Mouse (Mus musculus): ENCODE measurements around the gene Pcyt2.

The Pcyt2 gene

DNA sequence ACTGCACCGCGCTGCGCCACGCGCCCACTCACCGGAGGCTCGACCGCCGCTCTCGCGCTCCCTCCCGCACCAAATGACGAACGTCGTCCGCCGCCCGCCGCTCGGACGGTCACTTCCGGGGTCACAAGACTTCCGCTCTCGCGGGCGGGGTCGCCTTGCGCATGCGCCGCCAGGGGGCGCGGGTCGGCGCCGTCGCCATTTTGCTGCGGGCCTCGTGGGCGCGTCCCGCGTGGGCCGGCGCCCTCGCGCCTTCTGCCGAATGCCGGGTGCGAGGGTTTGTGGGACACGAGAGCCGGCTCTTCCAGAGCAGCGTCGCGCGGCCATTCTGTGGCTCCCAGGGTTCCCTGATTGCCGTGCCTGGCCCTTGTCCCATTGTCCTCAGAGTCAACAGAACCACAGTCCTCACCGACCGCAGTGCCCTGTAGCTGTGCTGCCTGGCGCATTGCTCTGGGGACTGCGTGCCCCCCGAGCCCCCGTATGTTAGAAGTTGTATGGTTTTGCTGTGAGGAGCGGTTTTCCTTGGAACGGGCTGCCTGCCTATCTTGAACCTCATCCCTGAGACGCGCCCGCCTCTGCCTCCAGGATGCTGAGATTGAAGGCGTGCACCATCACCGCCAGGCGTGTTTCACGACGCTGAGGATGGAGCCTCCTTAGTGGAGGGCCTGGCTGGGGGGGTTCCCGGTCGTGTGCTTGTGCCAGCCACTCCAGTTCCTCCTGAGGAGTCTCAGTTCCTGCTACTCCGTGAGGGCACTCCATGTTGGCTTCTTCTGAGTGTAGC lies 36.1 kb downstream of the Pcyt2 start, which contains the start of gene Arhgdia:
Arhgdia (minus strand) TSS at position 135 of the 778 bp plus-strand sequence.
- peak; percentile 63 for DNase-seq (ENCODE audit: low read depth, low spot score)

DNA sequence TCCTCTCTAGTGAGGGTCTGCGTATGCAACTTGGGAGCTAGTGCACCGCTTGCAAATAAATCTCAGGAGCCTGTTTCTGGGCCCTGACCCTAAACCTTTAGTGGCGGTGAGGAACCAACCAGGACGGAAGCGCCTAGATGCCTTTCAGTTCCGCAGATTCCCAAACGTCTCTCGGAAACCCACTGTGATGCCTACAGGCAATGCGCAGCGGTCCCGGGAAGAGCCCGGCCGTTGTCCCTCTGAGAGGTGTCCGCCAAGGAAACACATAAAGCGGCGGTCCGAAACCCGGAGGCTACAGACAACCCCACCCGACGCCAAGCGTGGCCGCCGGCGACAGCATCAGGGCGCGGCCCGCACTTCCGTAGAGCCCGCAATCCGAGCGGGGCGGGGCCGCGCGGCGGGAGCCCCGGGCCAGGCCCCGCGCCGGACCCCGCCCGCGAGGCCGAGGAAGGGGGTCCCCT lies 36.8 kb downstream of the Pcyt2 start:
- DNase-seq (ENCODE audit: low read depth, low spot score) = no peak

DNA sequence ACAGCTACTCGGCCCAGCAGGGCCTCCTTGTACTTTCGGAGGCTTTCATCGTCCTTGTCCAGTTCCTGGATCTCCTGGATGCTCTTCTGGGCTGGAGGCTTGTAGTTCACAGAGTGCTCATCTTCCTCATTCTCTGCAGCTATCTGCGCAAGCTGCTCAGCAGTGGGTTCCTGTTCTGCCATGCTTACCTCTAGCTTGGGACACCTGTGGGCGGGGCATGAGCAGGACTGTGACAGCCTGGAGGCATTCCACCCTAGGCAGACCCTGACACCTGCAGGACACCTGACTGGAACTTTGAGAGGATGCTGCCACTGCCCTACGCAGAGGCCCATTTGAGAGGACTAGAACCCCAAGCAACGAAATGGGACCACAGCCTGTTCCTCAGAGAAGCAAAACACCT lies 37.5 kb downstream of the Pcyt2 start:
- DNase-seq (ENCODE audit: low read depth, low spot score) = no peak

DNA sequence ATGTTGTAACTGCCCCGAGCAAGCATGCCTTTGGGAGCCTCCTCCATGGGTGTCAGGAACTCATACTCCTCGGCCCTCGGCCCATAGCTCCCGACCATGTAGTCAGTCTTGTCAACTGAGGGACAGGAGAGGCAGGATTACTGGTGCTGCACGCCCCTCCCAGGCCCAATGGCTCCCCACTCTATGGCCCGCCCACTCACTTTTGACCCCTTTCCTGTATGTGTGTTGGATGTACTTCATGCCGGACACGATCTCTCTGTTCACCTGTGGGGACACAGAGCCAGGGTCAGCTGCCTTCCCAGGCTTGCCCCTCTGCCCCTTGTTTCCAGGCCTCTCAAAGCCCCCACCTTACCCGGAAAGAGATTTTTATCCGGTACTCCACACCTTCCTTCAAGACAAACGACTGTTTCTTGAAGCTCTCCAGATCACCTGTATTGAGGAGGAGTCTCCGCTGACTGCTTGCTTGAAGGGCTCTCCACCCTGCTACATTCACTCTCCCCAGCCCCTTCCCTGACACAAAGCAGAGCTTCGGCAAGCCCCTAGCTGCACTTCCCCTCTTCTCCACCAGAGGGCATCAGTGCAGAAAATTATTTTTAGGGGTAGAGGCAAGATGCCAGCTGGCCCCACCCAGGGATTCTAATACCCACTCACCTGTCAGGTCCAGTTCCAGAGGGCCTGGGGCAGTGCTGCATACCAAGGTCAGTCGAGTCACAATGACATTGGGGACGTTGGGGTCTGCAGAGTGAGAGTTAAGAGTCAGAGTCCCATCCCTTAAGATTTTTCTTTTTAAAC lies 38.2 kb downstream of the Pcyt2 start:
- peak; percentile 68 for DNase-seq (ENCODE audit: low read depth, low spot score)

DNA sequence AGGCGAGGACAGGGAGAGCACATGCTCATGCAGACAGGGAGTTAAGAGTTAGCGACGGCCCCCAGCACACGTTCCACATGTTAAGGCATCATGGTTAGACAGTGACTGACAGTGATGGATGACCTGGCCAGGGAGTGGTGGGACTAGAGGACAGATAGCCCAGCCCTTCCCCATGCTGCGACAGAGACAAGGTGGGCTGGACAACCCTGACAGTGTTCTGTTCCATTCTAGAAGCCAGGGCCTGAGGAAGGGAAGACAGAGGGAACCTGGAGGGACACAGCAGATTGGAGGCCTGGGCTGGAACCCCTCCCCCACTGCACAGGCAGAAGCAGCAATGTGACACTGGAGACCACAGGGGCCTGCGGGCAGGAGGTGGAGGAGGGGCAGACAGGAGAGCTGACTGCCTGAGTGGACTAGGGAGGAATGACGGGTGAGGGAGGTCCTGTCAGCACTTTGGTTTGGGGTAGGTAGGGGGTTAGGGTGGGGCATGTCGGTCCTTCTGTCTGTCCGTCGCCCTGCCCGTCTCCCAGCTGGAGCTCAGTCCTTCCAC lies 39.0 kb downstream of the Pcyt2 start:
- no peak for DNase-seq (ENCODE audit: low read depth, low spot score)

DNA sequence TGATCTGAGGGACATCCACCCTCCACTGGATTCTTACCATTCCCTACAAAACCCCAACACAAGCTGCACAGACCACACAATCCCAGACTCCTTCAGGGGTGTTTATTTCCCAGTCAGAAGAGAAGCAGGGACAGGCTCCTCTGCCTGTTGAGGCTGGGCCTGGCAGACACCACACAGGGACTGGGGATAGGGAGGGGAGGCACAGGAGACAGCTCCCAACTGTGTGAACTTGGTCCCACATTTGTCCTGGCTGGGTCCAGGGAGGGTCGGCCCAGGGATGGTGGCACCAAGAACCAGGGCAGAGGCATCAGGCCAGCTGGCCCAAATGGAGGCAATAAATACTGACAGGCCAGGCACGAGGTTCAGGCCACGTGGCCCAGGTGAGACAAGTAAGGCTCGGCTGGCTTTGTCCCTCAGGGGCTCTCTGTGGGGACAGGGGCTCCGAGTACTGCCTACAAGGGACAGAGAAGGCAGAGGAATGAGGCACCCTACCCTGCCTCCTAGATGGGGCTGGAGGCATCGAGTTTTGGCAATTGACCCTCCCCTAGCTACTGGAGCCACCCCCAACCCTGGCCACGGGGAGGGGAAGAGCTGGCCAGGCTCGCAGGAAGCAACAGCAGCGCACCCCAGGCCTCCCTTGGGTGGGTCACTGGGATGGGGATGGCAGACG lies 39.6 kb downstream of the Pcyt2 start:
- no peak for DNase-seq (ENCODE audit: low read depth, low spot score)

DNA sequence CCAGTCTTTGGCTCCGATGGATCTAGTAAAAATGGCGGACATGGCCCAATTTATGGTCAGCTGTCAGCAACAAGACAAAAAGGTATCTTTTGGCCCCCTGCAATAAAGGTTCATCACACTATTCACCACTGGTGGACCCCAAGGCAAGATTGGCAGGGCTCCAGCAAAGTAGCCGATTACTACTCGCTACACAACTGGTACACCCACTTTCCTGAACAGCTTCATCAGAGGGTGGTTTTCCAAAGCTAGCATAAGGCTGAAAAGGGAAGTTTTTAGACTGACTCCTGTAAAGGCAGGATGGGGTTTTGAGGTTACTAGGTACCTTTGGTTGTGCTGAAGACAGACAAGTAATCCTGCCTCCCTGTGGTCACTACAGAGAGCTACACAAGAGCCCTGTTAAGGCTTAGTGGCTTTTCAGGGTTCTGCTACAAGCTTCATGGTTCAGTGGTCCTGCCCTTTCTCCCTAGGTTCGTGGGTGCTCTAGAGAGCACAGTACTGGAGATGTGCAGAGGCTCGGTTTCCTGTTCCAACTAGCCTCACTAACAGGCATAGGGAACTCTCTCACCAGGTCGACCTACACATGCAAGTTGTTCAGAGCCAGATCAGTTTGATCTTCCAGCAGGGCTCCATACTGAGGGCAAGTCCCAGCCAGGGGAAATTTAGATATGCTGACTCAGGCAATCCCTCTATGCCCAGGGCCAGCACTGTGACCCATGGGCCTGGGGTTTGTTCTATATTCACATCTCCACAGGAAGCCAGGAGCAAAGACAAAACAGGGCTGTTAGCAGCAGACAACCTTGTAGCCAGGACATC lies 40.3 kb downstream of the Pcyt2 start:
- no peak for DNase-seq (ENCODE audit: low read depth, low spot score)

DNA sequence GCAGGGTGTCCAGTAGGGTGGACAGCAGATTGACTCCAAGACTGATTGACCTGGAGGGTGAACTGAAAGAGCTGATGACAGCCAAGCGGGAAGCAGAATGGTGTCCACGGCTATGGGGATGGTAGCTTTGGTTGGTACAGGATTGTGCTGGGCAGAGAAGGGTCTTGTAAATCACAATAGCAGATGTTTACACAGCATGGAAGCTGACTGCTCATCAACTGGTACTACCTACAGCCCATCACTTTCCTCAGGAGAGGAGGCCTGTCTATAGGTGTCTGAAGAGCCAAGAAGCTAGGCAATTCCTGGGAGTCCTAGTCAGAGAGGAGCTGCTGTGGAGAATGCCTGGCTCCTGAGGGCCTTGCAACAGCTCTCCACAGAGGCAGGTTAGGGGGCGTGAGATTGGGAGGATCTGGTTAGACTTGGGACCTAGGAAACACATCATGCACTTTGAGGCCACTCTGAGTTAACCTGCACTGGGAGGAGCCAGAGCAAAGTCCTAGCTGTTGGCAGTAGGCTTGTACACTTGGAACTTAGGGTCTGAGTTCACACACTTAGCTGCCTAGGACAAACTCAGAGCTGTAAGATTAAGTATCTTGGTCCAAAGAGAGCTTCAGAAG lies 41.3 kb downstream of the Pcyt2 start:
- DNase-seq (ENCODE audit: low read depth, low spot score) = no peak

DNA sequence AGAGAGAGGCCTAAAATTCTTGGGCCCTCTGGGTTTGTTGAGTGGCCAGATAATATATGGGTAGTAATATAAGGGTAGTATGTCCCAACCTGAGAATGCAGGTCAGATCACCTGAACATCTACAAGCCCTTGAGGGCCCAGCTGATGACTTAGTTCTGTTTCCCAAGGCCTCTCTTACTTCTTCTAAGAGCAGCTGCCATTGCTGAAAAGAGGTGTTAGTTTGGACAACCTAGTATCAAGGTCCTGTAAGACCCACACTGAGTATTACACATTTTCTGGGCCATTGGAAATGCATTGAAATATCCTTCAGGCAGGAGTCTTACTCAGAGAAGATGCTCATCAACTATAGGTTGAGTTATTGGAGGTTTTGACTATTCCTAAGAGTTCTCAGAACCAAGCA lies 41.8 kb downstream of the Pcyt2 start:
- no peak for DNase-seq (ENCODE audit: low read depth, low spot score)

DNA sequence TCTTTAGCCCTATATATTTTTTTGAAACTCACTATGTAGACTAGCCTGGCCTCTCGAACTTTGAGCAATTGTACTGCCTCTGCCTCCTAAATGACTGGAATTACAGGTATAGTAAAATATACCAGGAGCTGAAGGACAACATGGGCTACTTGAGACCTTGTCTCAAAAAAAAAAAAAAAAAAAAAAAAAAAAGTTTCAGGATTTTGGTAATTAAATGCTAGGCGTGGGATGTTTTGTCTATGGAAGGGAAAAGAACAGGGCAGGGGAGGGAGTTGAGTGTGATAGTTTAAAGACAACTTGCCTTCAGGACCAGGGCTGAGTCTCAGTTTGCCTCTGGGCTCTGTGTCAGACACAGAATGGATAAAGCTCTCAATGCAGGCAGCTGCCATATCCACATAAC lies 42.7 kb downstream of the Pcyt2 start:
- DNase-seq (ENCODE audit: low read depth, low spot score) = no peak

DNA sequence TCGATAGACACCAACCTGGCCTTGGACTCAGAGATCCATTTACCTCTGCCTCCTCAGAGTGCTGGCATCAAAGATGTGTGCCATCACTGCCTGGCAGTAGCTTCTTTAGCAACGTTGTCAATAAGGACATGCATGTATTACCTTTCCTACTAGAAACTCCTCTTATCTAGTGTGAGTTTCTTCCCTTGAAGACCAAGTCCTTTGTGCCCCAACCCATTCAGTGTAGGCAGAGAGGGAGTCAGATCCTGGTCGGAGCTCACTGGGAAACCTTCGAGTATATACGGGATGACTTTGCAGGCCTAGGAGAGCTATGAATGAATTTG lies 43.5 kb downstream of the Pcyt2 start:
- no peak for DNase-seq (ENCODE audit: low read depth, low spot score)

DNA sequence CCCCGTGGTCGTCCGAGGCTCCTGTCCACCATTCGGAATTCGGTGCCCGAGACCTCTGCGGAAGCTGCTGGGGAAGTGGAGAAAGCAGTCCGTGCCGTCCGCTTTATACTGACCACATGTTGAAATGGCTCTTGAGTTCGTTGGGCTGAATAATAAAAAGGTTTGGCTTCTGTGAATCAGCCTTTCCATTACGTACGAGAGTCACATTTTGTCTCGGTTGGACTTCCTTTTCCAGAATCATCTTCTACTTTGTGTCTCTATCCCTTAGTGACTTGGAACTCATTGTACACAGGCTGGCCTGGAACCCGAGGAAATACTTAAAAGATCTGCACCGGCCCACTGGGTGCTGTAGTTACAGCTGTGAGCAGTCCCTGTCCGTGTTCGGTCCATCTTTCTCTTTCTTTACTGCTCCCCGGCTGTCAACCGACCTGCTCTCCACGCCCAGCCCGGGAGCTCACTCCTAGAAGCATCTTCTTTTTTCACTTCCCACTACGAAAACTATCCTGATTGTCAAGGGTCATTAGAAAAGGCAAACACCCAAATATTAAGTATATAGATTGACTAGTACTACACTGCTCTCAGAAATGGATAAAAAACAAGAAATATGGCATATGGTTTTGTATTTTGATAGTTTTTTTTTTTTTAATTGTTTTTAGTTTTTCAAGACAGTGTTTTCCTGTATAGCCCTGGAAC lies 44.0 kb downstream of the Pcyt2 start:
- DNase-seq (ENCODE audit: low read depth, low spot score) = no peak

DNA sequence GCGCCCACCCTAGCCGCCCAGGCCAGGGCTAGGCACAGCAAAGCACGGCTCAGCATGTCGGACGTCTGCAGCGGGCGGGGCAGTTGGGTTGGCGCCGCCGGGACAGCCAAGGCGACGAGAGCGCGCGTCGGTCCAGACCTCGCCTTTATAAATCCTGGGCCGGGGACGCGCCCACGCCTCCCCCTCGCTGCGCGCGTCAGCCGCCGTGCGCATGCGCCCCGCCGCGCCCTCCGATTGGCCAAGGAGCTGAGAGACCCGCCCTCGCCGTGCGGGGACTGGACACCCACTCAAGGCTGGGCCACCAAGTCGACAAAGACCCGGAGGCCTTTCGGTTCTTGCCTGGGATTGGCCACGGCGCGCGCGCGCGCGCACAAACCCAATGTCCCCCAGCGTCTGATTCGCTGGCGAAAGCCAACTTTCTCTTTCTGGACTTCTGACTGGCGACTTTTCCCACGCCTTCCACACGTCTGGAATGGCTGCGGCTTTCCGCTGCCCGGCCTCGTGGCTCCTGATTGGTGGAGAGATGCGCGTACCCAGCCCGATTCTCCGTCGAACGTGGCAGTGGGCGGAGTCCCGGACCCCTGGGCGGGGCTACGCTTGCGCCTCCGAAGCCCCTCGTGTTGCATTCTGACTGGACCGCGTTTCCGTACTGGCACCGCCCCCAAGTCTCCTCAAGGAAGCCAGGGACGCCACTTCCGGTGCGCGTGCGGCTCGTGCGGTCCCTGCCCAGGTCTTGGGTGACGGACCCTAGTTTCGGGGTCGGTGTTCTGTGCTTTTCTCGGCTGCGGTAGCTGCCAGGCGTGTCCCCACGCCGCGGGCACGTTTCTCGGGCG lies 44.8 kb downstream of the Pcyt2 start, which contains the start of gene P4hb:
P4hb (minus strand) TSS at position 502 of the 833 bp plus-strand sequence.
- peak; percentile 94 for DNase-seq (ENCODE audit: low read depth, low spot score)

DNA sequence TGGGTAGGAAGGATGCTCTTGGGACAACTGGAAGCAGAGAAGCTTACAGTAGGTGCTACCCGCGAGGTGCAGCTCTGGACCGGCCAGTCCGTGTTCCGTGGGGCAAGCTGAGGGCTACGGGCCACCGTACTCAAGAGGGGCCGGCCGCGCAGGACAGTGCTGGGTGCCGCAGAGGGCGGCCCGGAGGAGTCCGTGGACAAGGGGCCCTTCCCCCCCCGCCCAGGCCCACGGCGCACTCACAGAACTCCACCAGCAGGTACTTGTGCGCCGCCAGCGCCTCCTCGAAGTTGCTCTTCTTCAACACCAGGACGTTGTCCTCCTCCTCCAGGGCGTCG lies 45.4 kb downstream of the Pcyt2 start:
- DNase-seq (ENCODE audit: low read depth, low spot score) = no peak

DNA sequence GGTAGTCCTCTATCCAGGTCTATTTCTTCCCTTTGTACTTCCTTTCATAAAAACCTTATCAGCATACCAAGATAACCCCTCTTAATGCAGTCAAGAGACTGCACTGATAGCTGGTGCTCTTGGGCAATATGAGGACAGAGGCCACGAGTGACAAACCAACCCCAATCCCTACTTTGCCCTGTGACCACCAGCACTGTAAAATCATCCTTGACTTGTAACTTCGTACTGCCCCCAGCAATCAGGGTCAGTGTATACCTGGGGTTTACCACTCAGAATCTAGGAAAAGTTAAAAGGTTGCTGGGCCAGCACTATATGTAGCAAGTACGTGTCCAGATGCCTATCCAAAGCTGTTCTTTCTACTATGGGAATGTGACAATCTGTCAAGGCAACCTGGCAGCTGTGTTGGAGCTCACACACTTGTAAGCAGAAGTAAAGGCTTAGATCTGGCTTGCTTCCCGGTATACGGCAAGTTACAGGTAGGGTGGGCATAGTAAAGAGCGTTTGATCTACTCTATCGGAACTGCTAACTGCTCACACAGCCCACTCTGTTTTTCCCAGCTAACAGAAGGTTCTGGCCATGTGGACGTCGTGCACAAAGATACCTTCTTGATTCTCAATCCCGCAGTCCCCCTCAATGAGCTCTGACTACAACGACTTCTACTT lies 45.9 kb downstream of the Pcyt2 start:
- DNase-seq (ENCODE audit: low read depth, low spot score) = no peak

DNA sequence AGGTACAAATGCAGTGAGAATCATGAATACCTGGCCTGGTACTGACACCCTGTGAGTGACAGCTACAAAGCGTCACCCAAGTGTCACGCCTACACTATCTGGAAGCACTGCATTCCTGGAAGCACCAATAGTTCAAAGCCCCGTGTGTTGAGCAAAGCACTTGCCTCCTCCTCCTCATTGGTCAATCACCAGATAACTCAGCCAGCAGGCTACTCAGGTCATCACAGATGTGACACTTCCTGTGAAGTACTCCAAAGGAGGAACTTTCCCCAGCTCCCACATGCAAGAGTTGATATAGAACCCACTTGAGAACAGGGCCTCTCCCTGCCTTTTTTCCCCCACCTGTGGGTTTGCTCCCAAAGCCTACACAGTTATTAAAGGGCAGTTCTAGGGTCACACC lies 46.6 kb downstream of the Pcyt2 start:
- DNase-seq (ENCODE audit: low read depth, low spot score) = no peak

DNA sequence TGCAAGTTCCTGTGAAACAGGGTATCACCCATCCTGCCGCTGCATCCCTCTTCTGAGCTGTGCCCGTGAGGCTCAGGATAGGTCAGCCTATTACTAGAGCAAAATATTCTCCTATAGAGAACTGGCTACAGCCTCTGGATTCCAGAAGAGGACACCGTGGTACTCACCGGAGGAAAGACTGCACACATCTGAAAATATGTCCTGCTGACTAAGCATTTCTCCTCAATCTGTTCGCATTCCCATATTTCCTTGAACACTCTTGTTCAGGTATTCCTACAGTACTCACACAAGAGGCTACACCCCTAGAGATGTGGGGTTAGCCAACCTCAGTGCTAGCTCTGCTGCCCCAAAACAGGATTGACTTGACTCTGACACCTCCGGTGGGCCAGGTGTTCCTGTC lies 49.4 kb downstream of the Pcyt2 start:
- no peak for DNase-seq (ENCODE audit: low read depth, low spot score)

DNA sequence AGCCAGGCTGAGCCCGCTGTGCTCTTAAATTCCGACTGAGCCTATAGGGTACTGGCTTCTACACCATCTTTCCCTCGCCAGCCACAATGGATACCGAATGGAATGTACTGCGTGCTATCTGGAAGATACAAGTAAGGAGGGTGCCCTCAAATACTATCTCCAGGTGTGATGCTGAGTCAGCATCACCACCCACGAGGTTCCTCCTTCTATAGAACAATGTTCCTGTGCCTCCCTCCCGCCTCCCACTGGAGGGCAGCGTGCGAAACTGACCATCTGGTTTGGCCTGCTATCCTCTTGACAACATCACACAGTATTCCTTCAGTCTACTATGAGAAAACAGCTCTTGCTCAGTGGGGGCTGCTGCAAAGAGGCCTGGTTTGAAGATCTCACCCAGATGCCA lies 52.6 kb downstream of the Pcyt2 start:
- no peak for DNase-seq (ENCODE audit: low read depth, low spot score)

DNA sequence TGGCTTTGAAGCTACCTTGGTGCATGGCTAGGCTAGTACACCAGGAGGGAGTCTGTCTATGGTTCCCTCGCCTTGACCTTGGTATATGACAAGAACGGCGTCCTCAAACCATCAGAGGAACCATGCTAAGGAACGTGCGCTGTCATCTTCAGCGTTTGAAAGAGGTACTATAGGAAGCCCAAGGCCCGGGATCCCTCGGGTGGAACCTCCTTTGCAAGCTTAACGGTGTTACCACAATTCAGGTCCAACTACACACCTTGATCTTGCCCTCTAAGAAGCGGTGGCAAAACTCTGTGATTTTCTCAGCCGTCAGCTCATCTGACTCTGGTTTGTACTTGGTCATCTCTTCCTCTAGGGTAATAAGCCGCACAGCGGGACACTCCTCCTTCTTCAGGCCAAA lies 54.8 kb downstream of the Pcyt2 start:
- DNase-seq (ENCODE audit: low read depth, low spot score) = no peak
